Mouse (Mus musculus): ENCODE results near the gene Pds5a.

Pds5a gene

GRCm38 (mm10) chr5:65561125-65561893 is 136.8 kb downstream of the Pds5a start:
- no peak for DNase-seq

GRCm38 (mm10) chr5:65557109-65557508 is 141.0 kb downstream of the Pds5a start:
- DNase-seq = no peak

Data from spleen, adult 18-20 months (tissue).